Mouse (Mus musculus): ENCODE measurements at regions not wholly inside any gene's neighbourhood (a gene's known extent, or its start where the extent isn't known, plus 50 kb on each side); places are given as distances from the start of the nearest gene placed in this dataset.

DNA sequence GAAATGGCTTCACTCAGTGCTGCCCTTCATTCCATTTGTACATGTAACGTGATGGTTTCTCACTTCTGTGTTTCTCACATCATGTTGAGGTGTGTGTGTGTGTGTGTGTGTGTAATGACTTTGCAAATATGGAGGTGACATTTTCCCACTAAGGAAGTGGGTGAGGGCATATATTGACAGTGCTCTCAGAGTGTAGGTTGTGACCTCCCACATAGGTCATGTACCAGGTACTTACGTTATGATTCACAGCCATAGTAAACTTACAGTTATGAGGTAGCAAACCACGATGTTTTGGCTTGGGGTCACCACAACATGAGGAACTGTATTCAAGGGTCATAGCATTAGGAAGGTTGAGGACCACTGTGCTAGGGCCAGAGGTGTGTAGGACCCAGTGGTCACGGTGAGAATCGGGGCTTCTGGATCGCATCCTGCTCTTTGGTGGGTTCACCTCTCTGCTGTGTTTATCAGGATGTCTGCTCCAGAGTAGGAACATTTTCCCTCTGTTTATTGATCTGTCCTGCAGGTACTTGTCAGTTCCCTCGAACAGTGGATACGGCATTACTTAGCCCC lies 238.7 kb upstream of the Cxcr4 start:
- no peak for ATAC-seq (ENCODE audit: poor library complexity, severe bottlenecking)

- no peak for ATAC-seq (ENCODE audit: poor library complexity, severe bottlenecking)
These were observed 237.4 kb upstream of the Cxcr4 start for GRCm38 (mm10) chr1:128829536-128829935.

GRCm38 (mm10) chr1:128826419-128826818 lies 234.3 kb upstream of the Cxcr4 start:
- no peak for ATAC-seq (ENCODE audit: poor library complexity, severe bottlenecking)

DNA sequence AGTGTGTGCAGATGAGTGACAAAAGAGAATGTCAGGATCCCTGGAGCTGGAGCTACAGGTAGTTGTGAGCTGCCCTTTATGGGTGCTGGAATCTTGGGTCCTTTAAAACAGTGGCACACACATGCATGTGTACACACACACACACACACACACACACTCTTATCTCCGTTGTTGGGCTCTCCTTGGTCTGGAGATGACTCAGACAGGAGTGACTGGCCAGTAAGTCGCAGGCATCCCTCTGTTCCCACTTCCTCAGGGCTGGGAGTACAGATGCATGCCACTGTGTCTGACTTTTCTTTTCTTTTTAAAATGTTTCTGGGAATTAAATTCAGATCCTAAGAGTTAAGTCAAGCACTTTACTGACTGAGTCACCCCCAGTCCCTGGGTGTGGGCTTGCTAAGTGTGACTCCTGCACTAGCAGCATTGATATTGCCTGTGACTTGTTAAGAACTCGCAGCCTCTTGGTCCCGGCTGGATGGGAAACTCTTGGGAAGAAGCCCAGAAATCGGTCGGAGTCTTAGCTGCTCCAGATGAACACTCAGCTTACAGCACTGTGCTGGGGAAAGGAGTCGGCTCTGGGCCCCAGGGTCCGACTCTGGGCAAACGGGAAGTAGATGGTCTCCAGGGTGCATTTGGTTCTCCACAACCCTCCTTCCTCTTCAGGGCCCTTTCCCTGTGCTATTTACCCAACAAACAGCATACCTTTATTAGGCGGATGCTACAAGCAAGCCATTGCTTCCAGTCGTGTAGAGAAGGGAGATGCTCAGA lies 233.0 kb upstream of the Cxcr4 start:
- ATAC-seq (ENCODE audit: poor library complexity, severe bottlenecking) = peak; percentile 78

GRCm38 (mm10) chr1:128824235-128824634 lies 232.1 kb upstream of the Cxcr4 start:
- ATAC-seq (ENCODE audit: poor library complexity, severe bottlenecking) = peak; percentile 60

- no peak for ATAC-seq (ENCODE audit: poor library complexity, severe bottlenecking)
These were observed 229.9 kb upstream of the Cxcr4 start for GRCm38 (mm10) chr1:128821991-128822390.

DNA sequence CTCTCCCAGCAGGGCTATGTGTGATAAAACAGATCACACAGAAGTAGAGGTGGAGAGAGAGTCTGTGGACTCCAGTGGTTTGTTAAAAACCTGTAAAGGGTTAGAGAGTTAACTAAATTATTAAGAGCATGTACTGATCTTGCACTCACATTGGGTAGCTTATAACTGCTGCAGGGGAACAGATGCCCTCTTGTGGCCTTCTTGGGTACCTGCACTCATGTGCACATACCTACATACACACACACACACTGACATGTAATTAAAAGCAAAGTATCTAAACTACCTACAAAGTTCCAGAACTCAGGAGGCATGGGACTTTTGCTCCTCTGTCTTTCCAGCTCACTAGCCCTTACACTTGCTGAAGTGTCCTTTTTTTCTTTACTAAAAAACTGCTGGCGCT lies 228.4 kb upstream of the Cxcr4 start:
- ATAC-seq (ENCODE audit: poor library complexity, severe bottlenecking) = no peak

- ATAC-seq (ENCODE audit: poor library complexity, severe bottlenecking) = no peak
These were observed 227.5 kb upstream of the Cxcr4 start for GRCm38 (mm10) chr1:128819611-128820010.

DNA sequence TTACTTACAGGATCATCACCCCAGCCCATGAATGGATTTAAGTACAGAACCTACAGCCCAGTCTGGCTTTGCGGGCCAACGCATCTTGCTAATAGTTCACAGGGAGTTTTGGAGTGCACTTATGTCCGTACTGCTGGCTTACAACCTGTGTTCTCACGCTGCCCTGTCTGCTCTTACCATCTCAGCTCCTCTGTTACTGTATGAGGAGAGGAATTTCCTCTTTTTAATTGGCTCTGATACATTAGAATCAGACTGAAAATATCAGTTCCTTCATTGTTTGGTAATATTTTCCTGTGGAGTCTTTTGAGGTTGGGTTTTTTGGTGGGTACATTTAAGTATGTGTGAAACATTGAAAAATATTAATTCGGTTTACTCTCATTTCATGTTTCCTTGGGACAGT lies 221.3 kb upstream of the Cxcr4 start:
- ATAC-seq (ENCODE audit: poor library complexity, severe bottlenecking) = peak; percentile 28; the same call in 1 of the 2 replicates

- ATAC-seq (ENCODE audit: poor library complexity, severe bottlenecking) = peak; percentile 89
These were observed 218.8 kb upstream of the Cxcr4 start for GRCm38 (mm10) chr1:128810860-128811259.

GRCm38 (mm10) chr1:128810094-128810493 lies 218.0 kb upstream of the Cxcr4 start:
- no peak for ATAC-seq (ENCODE audit: poor library complexity, severe bottlenecking)

DNA sequence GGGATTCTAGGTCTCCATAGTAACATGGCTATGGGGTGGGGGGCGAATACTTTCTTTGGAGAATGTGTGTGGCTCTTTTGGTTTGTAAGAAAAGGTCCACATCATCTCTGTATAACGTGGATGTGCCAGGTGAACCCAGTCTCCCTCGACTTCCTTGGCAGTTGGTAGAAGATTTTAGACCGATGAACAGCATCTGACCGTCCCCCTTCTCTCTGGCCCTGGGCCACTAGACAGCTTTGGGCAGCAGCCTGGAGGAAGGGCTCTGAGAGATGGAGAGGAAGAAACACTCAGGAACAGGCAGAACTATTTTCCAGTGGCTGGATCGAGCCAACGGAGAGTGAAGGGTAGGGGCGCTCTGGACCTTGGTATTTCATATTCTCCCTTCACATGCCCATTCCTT lies 217.5 kb upstream of the Cxcr4 start:
- ATAC-seq (ENCODE audit: poor library complexity, severe bottlenecking) = no peak

- ATAC-seq (ENCODE audit: poor library complexity, severe bottlenecking) = no peak
These were observed 216.5 kb upstream of the Cxcr4 start for GRCm38 (mm10) chr1:128808599-128808998.

GRCm38 (mm10) chr1:128805687-128806653 lies 213.9 kb upstream of the Cxcr4 start:
- no peak for ATAC-seq (ENCODE audit: poor library complexity, severe bottlenecking)

- peak; percentile 27; the same call in 1 of the 2 replicates for ATAC-seq (ENCODE audit: poor library complexity, severe bottlenecking)
These were observed 211.5 kb upstream of the Cxcr4 start for GRCm38 (mm10) chr1:128803433-128804060.

- no peak for ATAC-seq (ENCODE audit: poor library complexity, severe bottlenecking)
These were observed 211.0 kb upstream of the Cxcr4 start for GRCm38 (mm10) chr1:128803058-128803432.

GRCm38 (mm10) chr1:128798721-128799120 lies 206.6 kb upstream of the Cxcr4 start:
- ATAC-seq (ENCODE audit: poor library complexity, severe bottlenecking) = no peak

DNA sequence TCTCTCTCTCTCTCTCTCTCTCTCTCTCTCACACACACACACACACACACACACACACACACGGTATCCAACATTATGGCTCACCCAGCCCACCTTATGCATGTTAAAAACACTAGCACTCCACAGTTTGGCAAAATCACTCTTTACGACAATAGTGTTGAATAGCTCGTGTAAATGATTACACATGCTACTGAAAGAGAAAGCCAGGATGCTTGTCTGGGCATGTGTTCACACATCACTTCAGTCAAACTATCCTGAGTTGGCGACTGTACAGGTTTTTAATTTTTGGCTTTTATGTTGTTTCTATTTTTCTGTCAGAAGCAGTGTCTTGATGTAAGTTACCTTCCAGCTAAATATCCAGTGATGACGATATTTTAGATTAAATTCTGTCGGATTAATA lies 203.6 kb upstream of the Cxcr4 start:
- no peak for ATAC-seq (ENCODE audit: poor library complexity, severe bottlenecking)

- ATAC-seq (ENCODE audit: poor library complexity, severe bottlenecking) = no peak
These were observed 198.8 kb upstream of the Cxcr4 start for GRCm38 (mm10) chr1:128790881-128791280.

- ATAC-seq (ENCODE audit: poor library complexity, severe bottlenecking) = no peak
These were observed 197.7 kb upstream of the Cxcr4 start for GRCm38 (mm10) chr1:128789567-128790335.

Measured in megakaryocyte, adult 5-6 weeks (primary cell).